Mouse (Mus musculus) ES-CJ7 (cell line): ENCODE measurements at regions not wholly inside any gene's neighbourhood (a gene's known extent, or its start where the extent isn't known, plus 50 kb on each side); places are given as distances from the start of the nearest gene placed in this dataset.
A peak's percentile ranks its signal among the peaks of the same experiment; 100 is the strongest.

Experiments used
- DNase-seq: peaks from one replicate; pipeline ENCODE4 v3.0.0; 2011; ENCODE audit warnings: low read depth, low spot score

DNA sequence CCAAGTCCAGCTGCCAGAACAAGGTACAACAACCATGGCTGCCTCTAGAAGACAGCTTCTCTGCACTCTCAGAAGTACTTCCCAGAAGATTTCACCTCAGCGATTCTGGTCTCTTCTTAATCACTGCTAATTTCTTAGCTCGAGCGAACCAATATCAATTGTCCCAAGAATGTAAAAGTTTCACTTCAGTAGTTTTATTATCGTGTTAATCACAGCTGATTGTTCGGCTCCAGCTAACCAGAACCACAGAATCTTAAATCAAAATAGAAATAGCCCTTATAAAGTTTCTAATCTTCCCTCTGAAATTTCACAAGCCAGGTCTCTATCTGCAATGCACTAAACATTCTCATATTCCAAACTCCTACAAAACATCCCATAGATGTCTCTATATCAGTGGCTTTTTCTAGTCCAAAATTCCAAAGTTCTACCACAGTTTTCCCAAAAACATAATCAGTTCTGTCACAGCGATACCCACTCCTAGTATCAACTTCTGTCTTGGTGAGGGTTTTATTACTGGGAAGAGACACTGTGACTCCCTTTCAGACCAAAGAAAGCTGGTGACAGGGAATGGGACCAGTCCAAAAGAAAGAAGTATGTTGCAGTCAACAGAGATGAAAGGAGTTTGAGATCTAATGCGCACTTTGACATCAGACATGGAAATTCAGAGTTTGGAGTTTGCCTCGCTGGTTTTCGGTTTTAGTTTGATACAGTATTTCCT lies 130.2 kb downstream of the Gm10283 start:
- no peak for DNase-seq

GRCm38 (mm10) chr8:60348291-60348690 lies 154.7 kb downstream of the Gm10283 start:
- no peak for DNase-seq

DNA sequence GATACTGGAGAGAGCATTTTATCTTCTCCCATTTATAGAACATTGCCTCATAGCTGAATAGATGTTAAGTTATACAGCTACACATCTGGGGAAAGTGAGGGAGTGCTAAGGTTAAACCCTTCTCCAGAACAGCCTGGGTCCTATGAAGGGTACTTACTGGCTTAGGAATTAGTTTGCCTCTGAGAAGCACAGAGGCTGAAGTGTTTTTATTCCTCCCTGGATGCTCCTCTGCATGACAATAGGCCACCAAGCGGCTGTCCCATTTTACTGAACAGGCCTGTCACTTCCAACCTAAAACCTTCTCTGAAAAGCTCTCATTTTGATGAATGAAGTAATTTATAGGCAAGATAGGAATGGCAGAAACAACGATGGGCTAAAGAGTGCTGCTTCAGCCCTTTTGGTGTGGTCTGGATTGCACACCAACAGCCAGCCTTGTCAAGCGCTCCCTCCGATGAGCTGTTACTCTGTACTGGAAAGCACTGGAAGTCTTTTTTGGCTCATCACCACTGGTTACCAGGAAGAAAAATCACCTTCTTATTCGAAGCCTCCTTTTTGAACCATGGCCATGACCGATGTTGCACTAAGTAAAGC lies 157.1 kb downstream of the Gm10283 start:
- peak; percentile 63 for DNase-seq

DNA sequence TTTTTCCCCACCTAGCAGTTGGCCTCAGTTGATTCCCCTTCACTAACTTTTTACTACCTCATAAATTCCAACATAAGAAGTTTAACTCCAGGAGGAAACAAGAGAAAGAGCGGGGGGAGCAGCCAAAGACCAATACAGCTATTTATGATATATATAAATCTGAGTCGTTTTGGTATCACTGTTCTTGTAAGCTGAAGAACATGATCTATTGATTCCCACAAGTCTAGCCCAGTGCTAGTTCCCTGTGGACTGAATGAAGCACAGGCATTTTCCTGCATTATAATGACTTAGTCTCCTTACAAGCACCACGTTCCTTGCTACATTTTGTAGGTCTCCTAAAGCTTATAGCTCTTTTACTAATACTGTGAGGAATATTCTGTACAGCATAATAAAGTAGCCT lies 187.5 kb downstream of the Gm10283 start:
- no peak for DNase-seq

DNA sequence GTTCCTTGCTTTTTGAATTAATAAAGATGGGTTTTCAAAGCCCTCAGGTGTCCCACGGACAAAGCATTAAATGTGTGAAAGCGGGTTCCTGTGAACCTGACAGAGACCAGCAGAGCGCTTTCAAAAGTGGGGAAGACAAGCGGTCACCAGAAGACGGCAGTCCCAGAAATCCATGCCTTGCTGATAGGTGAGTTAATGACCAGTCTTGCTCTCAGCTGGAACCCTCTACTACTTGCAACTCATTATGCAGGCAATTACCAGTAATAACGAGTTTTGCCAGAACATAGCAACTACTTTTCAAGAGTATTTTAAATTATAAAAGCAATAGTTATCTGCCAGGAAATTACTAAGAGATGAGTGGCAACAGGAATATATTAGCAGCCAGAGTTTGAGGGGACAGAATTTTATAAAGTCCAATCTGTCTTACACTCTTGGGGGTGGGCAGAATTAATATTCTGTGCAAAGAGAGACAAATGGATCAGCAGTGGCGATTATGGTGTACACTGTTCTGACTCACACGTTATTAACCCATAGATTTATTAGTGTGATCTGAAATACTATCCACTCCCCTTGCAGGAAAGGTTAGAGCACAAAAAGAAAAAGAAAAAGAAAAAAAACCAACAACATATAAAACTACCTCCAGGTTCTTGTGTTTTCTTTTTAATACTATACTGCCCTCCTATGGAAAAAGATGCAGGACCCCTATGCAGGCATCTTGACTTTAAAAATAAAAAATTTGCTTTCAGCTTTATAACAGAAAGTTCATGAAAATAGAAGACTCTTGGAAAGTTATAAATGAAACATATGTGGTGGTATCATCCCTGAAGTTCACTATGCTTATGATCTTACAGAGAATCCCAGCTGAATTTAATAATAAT lies 188.8 kb downstream of the Gm10283 start:
- no peak for DNase-seq

GRCm38 (mm10) chr8:60310136-60310535 lies 192.9 kb downstream of the Gm10283 start:
- no peak for DNase-seq

GRCm38 (mm10) chr8:60301282-60301681 lies 201.7 kb downstream of the Gm10283 start:
- no peak for DNase-seq

- DNase-seq, result no peak
Measured at GRCm38 (mm10) chr8:60277211-60277801, 225.7 kb downstream of the Gm10283 start.

DNA sequence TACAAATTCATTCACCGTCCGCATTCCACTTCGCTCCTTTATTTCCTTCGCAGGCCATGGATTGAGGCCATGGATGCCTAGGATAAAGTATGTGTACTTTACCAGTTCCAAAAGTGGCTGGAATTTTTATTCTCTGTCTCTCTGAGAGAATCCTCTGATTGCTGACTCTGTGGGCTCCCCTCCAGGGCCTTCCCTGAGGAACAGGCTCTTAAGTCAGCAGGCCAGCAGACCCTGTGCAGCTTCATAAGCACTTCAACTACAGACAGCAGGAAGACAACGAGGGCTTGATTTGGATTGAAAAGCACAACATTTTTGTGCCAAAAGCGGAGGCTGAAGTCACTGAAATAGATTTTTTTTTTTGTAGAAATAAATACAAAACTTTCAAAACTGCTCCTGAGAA lies 252.7 kb downstream of the Gm10283 start:
- no peak for DNase-seq

DNA sequence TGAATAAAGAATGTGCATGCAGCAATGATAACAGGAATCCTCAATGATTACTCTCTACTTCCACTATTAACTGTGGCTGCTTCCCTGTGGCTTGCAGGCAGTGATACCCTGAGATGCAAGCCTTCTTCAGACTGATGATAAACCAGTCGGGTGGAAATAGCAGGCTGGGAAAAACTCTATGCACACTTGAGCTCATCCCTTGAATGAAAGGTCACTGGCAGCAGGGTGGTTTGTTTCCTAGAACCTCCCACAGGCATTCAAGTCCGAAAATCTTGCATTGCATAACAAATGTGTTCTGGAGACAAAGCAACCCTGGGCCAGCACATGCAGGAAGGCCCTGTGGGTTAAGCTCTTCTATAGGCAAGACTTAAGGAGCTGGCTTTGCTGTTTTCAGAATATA lies 253.3 kb downstream of the Gm10283 start:
- DNase-seq, result peak; percentile 56

DNA sequence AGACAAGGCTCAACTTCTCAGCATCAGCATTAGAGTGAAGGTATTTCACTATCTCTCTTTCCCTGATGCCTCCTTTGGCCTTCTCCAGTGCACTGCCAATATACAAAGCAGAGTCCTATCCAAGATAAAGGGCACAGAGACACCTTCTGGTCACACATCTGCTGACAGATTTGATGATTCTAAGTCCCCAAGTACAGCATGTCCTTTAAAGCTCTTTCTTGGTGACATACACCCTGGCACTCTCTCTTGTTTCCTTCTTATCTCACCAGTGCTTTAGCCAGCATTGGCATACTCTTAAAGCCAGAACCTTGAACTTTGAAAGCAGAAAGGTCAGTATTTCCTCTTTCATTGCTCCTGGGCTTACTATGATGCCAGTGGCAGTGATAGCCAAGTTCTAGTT lies 255.4 kb downstream of the Gm10283 start:
- no peak for DNase-seq

- no peak for DNase-seq
Measured at GRCm38 (mm10) chr8:60241366-60241765, 261.6 kb downstream of the Gm10283 start.

- DNase-seq, result no peak
Measured at GRCm38 (mm10) chr8:60220946-60221345, 282.1 kb downstream of the Gm10283 start.

DNA sequence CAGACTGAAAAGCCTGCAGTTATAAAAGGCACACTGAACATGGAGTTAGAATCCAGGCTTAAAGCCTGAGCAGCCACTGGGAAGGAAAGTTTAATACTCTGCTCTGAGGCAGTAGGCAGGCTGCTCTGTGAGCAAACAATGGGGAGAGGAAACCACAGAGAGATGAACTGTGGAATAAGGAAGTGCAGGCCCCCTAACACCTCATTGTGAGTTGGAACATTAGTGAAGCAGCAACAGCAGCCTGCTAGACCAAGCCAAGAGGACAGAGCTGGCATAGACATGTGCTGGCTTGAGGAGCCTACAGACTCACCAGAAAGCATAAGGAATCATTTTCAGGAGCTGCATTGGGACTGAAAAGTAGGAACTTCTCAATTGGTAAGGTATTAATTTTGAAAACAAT lies 307.4 kb downstream of the Gm10283 start:
- no peak for DNase-seq

- DNase-seq, result no peak
Measured at GRCm38 (mm10) chr8:60167716-60168272, 335.2 kb downstream of the Gm10283 start.
